Mouse (Mus musculus) spleen, adult 2 months (tissue): ENCODE data around the gene Cr2. TPM values are rescaled to one million over a fixed set of nuclear protein-coding genes. Genes with fewer than 3 reads are reported as not detected.

ENCODE experiments used
- DNase-seq, 2 experiments: peaks; one replicate each; pipeline versions ENCODE4 v3.0.0 to v3.0.0-alpha.2; 2012 to 2021; ENCODE audit warnings: low spot score in 2 of 2, low read depth in 1 of 2
- H3K27ac ChIP-seq: fragments of 200-500 bp; 2 replicates; pipeline ENCODE4 v1.5.1; 2012; ENCODE audit warnings: low read length, inconsistent platforms; ENCODE audit not compliant: insufficient read depth
- H3K27me3 ChIP-seq: fragments of 200-500 bp; 2 replicates; pipeline ENCODE4 v1.6.1; 2012; ENCODE audit warnings: mild to moderate bottlenecking, moderate library complexity, low read length, inconsistent platforms; ENCODE audit not compliant: control insufficient read depth, insufficient read depth
- H3K36me3 ChIP-seq: fragments of 200-500 bp; 2 replicates; pipeline ENCODE4 v1.6.1; 2012; ENCODE audit warnings: mild to moderate bottlenecking, low read length, inconsistent platforms; ENCODE audit not compliant: control insufficient read depth, insufficient read depth
- H3K4me1 ChIP-seq: fragments of 200-500 bp; 2 replicates; pipeline ENCODE4 v1.6.1; 2011; ENCODE audit warnings: inconsistent platforms; ENCODE audit not compliant: control insufficient read depth, insufficient read depth, insufficient read length
- H3K4me3 ChIP-seq: fragments of 200-500 bp; 2 replicates; pipeline ENCODE4 v1.5.1; 2011; ENCODE audit warnings: mild to moderate bottlenecking, inconsistent platforms; ENCODE audit not compliant: insufficient read depth, insufficient read length; ENCODE audit errors: extremely low read depth
- CTCF ChIP-seq: fragments of 200-500 bp; IDR thresholded peaks from 2 replicates; pipeline ENCODE4 v1.5.1; 2011; ENCODE audit warnings: mild to moderate bottlenecking, inconsistent platforms; ENCODE audit not compliant: insufficient read depth, insufficient read length, insufficient replicate concordance; ENCODE audit errors: extremely low read depth
- POLR2A ChIP-seq: fragments of 200-500 bp; IDR thresholded peaks from 2 replicates; pipeline ENCODE4 v1.6.1; 2011; ENCODE audit warnings: low read depth, low read length, inconsistent platforms
- WGBS: fragments of 180-500 bp; shearing (Covaris S2); methylation state at CpG from one replicate; pipeline ENCODE4 v1.1.7; 2018; 5-methylcytosine and 5-hydroxymethylcytosine counted together
- polyA plus RNA-seq: library from polyadenylated mRNA; depleted of rRNA; stranded (reverse); fragments of >200 nt; gene quantifications from 2 replicates; pipeline ENCODE4 v1.2.3, GENCODE M21; 2012; rRNA removed

Cr2 gene
- polyA plus RNA-seq, 1 experiment, result 53.0 TPM

GRCm38 (mm10) chr1:195098004-195098403 is 78.5 kb downstream of the Cr2 start:
- no peak for DNase-seq
- WGBS, result 100% methylated on average over 1 of the region's 1 CpGs
- H3K4me3 ChIP-seq, result no peak overlapping the region

GRCm38 (mm10) chr1:195092220-195092720 is 84.2 kb downstream of the Cr2 start, which contains the start of gene Cd46:
Cd46 (minus strand) TSS chr1:195092249.
- WGBS, result 5% methylated on average over 14 of the region's 14 CpGs
- TF ChIP-seq CTCF (no peak), POLR2A (no peak)
- Histone ChIP-seq H3K27ac (peak within 1 kb of the TSS; percentile 27; the same call in 1 of the 2 replicates), H3K4me1 (no peaks in the 10 kb centered on the region; the same call in 1 of the 2 replicates), H3K27me3 (no peaks in the 10 kb centered on the region), H3K36me3 (peaks cover 2% of the 10 kb centered on the region; the same call in 1 of the 2 replicates), H3K4me3 (peak within 1 kb of the TSS; percentile 62)
- DNase-seq, result peak; percentile 32 to 53

More at GRCm38 (mm10) chr1:195098004-195098403, 78.5 kb downstream of the Cr2 start:
- H3K27me3 ChIP-seq, result no peaks in the 10 kb centered on the region
- peaks cover 11% of the 10 kb centered on the region for H3K36me3 ChIP-seq
- H3K4me1 ChIP-seq, result no peaks in the 10 kb centered on the region
- TF ChIP-seq CTCF, result no peak
- no peak overlapping the region for H3K27ac ChIP-seq

GRCm38 (mm10) chr1:195091699-195092219 is 84.8 kb downstream of the Cr2 start:
- Histone ChIP-seq H3K36me3 (peaks cover 2% of the 10 kb centered on the region; the same call in 1 of the 2 replicates), H3K4me1 (no peaks in the 10 kb centered on the region; the same call in 1 of the 2 replicates), H3K27ac (peak overlapping the region; percentile 27; the same call in 1 of the 2 replicates), H3K27me3 (no peaks in the 10 kb centered on the region), H3K4me3 (peak overlapping the region; percentile 62; the same call in 1 of the 2 replicates)
- 16% methylated on average over 11 of the region's 11 CpGs for WGBS
- no peak for DNase-seq
- TF ChIP-seq POLR2A (no peak), CTCF (no peak)

Other genes starting within 250 kb of the Cr2 start
- 5.3 and 6.4 TPM in 2 replicates for gene Cd34, start 237.9 kb downstream of the Cr2 start, polyA plus RNA-seq
- 0.36 and 0.56 TPM in 2 replicates for gene Cd46, start 84.5 kb downstream of the Cr2 start, polyA plus RNA-seq
- 25.2 and 47.2 TPM in 2 replicates for gene Cr1l, start 45.1 kb downstream of the Cr2 start, polyA plus RNA-seq